Mouse (Mus musculus) testis, adult 2 months (tissue): ENCODE data around the gene 4921517D22Rik. TPM values are rescaled to one million over a fixed set of nuclear protein-coding genes. Genes with fewer than 3 reads are reported as not detected.
A peak's percentile ranks its signal among the peaks of the same experiment; 100 is the strongest.
"Not testable (repeated sequence)": the region's sequence is repeated elsewhere in the genome, so short reads cannot be mapped to it uniquely, and the experiment has no call there.

ENCODE experiments used
- H3K27ac ChIP-seq: fragments of 200-500 bp; 2 replicates; pipeline ENCODE4 v1.5.1; 2012; ENCODE audit warnings: low read depth, low read length; ENCODE audit not compliant: control insufficient read depth, insufficient read depth
- H3K27me3 ChIP-seq: fragments of 200-500 bp; 2 replicates; pipeline ENCODE4 v1.6.1; 2012; ENCODE audit warnings: mild to moderate bottlenecking, low read length, moderate library complexity; ENCODE audit not compliant: control insufficient read depth, insufficient read depth
- H3K36me3 ChIP-seq: fragments of 200-500 bp; 2 replicates; pipeline ENCODE4 v1.6.1; 2012; ENCODE audit warnings: mild to moderate bottlenecking, low read length; ENCODE audit not compliant: control insufficient read depth, insufficient read depth
- H3K4me1 ChIP-seq: fragments of 200-500 bp; 2 replicates; pipeline ENCODE4 v1.6.1; 2012; ENCODE audit warnings: low read length; ENCODE audit not compliant: control insufficient read depth, insufficient read depth
- H3K4me3 ChIP-seq: fragments of 200-500 bp; 2 replicates; pipeline ENCODE4 v1.5.1; 2012; ENCODE audit warnings: low read depth, mild to moderate bottlenecking, low read length, moderate library complexity, mixed read lengths; ENCODE audit not compliant: control insufficient read depth
- CTCF ChIP-seq: fragments of 200-500 bp; IDR thresholded peaks from 2 replicates; pipeline ENCODE4 v1.5.1; 2012; ENCODE audit warnings: low read depth, mild to moderate bottlenecking, inconsistent platforms, low read length, moderate library complexity; ENCODE audit not compliant: control insufficient read depth, insufficient read depth, insufficient replicate concordance
- POLR2A ChIP-seq: fragments of 200-500 bp; IDR thresholded peaks from 2 replicates; pipeline ENCODE4 v1.6.1; 2012; ENCODE audit warnings: low read depth, mild to moderate bottlenecking, inconsistent platforms, low read length, moderate library complexity; ENCODE audit not compliant: control insufficient read depth
- polyA plus RNA-seq: library from polyadenylated mRNA; depleted of rRNA; stranded (reverse); fragments of >200 nt; gene quantifications from 2 replicates; pipeline ENCODE4 v1.2.3, GENCODE M21; 2012

4921517D22Rik gene
- polyA plus RNA-seq, 1 experiment, result 24.2 TPM

GRCm38 (mm10) chr13:59710230-59710629, 16.3 kb upstream of the 4921517D22Rik start, which contains the start of gene Spata31d1a:
Gene Spata31d1a (minus strand): TSS chr13:59710330.
- H3K4me3 ChIP-seq, result peak within 1 kb of the TSS; percentile 58
- H3K36me3 ChIP-seq, result no peaks in the 10 kb centered on the region
- no peak for TF ChIP-seq CTCF
- peak; percentile 55; the same call in 1 of the 2 replicates for TF ChIP-seq POLR2A

DNA sequence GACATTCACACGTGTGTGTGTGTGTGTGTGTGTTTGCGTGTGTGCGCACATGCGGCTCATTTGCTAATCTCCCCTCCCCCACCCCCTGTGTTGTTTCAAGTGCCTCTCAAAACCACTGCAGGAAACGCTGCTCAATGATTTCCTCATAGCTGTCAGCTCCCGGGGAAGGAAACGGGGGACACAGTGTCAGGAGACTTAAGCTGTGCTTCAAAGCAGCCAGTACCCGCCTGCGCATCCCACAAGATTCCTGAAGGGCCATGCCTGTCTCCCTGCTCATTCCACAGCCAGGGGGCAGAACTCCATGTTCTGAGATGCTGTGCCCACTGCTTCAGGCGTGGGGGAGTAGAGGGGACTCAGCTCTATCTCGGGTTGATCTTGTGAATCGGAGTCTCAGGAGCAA, 10.7 kb upstream of the 4921517D22Rik start:
- Histone ChIP-seq H3K4me3 (peak overlapping the region; percentile 4; the same call in 1 of the 2 replicates), H3K27ac (no peak overlapping the region), H3K4me1 (no peaks in the 10 kb centered on the region), H3K36me3 (no peaks in the 10 kb centered on the region), H3K27me3 (no peaks in the 10 kb centered on the region)
- TF ChIP-seq POLR2A, result no peak
- TF ChIP-seq CTCF, result no peak

More at GRCm38 (mm10) chr13:59710230-59710629, 16.3 kb upstream of the 4921517D22Rik start, which contains the start of gene Spata31d1a:
- no peaks in the 10 kb centered on the region for H3K27me3 ChIP-seq
- H3K4me1 ChIP-seq, result peaks cover 3% of the 10 kb centered on the region; the same call in 1 of the 2 replicates
- H3K27ac ChIP-seq, result peak within 1 kb of the TSS; percentile 41

GRCm38 (mm10) chr13:59703514-59703913, 9.6 kb upstream of the 4921517D22Rik start:
- Histone ChIP-seq H3K4me1 (no peaks in the 10 kb centered on the region), H3K27ac (no peak overlapping the region), H3K27me3 (no peaks in the 10 kb centered on the region), H3K4me3 (no peak overlapping the region), H3K36me3 (no peaks in the 10 kb centered on the region)
- TF ChIP-seq POLR2A (no peak), CTCF (no peak)

GRCm38 (mm10) chr13:59700137-59700536, 6.2 kb upstream of the 4921517D22Rik start:
- H3K27ac ChIP-seq, H3K4me1 ChIP-seq, H3K36me3 ChIP-seq, H3K4me3 ChIP-seq, H3K27me3 ChIP-seq: not testable (repeated sequence)

DNA sequence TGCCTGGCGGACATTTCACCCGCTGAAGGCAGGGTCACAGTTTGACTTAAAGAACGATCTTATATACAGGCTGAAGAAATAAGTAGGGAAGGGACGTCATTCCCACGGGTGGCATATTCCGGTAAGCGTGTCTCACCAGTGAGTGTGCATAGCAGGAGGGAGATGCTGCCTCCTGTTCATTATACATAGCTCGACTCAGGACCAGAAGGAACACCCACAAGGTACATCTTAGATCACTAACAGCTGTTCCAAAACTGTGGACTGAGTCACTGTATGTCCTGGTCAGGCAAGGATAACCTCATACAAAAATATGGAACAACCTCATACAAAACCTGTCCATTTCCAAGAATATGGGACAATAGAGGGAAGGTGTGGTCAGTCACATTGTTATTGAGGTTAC, 5.2 kb upstream of the 4921517D22Rik start:
- H3K4me3 ChIP-seq, result no peak overlapping the region
- no peaks in the 10 kb centered on the region for H3K36me3 ChIP-seq
- H3K27ac ChIP-seq, result no peak overlapping the region
- H3K4me1 ChIP-seq, result no peaks in the 10 kb centered on the region
- no peak for TF ChIP-seq POLR2A
- no peak for TF ChIP-seq CTCF
- H3K27me3 ChIP-seq, result no peaks in the 10 kb centered on the region

DNA sequence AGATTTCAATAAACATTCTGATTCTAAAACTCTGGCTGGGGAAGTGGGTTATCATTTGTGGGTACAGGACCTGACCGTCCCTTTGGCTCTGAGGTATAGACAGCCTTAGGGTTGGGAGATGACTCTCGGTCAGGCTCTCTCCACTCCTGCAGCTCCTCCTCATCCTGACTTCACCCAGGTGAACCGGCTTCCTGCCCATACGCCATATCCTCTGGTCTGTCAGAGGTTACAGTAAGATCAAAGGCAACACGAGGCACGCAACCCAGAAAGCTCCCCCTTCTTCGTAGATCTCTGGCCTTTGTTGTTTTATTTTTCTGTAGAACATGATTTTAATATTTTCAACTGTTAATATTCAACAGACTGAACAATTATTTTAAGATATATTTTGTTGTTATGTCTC, 1.9 kb upstream of the 4921517D22Rik start:
- no peaks in the 10 kb centered on the region for H3K27me3 ChIP-seq
- TF ChIP-seq POLR2A, result no peak
- TF ChIP-seq CTCF, result no peak
- no peaks in the 10 kb centered on the region for H3K36me3 ChIP-seq
- H3K4me1 ChIP-seq, result no peaks in the 10 kb centered on the region
- H3K4me3 ChIP-seq, result no peak overlapping the region
- H3K27ac ChIP-seq, result no peak overlapping the region

DNA sequence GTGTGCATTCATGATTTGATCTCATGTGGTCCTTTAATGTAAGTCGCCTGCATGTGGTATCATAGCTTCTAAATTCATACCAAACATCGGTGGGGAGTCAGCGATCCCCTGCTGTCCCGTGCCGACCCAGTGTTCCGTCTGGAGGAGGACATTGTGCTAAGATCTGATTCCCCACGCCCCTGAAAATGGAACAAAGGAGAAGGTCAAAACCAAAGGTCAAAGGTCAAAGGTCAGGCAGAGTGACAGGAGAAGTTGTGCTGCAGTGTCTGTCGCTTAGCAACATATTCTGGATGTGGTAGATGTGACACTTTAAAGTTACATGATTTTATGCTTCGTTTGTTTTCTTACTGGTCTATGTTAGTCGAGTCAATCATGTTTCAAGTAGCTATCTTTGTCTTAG, 2.4 kb downstream of the 4921517D22Rik start:
- Histone ChIP-seq H3K4me1 (no peaks in the 10 kb centered on the region), H3K27me3 (no peaks in the 10 kb centered on the region), H3K36me3 (no peaks in the 10 kb centered on the region), H3K4me3 (no peak overlapping the region), H3K27ac (no peak overlapping the region)
- TF ChIP-seq CTCF, result no peak
- TF ChIP-seq POLR2A, result no peak

DNA sequence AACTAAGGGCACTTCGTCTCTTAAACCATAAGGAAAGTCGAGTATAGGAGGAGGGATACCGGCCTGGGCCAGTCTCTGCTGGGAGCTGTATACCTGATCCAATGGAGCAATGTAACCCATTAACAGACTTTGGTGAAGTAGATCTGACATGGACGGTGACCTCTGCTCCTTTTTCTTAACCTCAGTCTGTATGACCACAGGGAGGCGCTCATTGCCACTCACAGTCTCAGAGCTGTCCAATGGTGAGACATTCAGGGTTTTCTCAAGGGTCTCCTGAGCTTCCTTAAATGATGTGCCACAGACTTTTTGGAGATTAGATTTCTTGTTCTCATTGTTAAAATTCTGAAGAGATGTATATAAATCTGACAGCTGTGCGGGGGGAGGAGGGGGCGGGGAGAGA, 3.3 kb downstream of the 4921517D22Rik start:
- Histone ChIP-seq H3K4me1 (no peaks in the 10 kb centered on the region; the same call in 1 of the 2 replicates), H3K27me3 (no peaks in the 10 kb centered on the region), H3K4me3 (no peak overlapping the region), H3K27ac (no peak overlapping the region), H3K36me3 (no peaks in the 10 kb centered on the region)
- TF ChIP-seq POLR2A (no peak), CTCF (no peak)
